Mouse (Mus musculus): Measurements from ENCODE around the gene Fam120a. TPM values are rescaled to one million over a fixed set of nuclear protein-coding genes. Genes with fewer than 3 reads are reported as not detected.

Gene Fam120a
- total and polyA plus RNA-seq, 3 experiments = 113 to 260 (median 186) TPM

DNA sequence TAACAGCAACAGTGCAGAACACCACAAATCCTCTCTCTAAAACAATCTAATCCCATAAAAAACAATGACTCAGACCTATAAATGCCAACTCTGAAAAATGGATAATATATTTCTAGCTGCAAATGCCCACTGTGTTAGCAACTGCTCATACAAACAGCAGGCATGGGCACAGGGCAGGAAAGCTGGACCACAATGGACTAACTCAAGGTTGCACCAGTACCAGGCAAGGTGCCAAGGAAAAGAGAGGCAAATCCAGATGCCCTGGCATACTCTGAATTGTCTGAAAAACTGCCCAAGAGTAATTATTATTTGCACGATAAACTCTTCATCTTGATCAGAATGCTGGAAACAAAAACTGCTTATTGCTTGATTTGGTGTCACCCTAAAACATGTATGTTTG, 54.1 kb downstream of the Fam120a start:
- DNase-seq (ENCODE audit: low spot score) (no peak), ATAC-seq (ENCODE audit: extremely low read depth, insufficient number of reproducible peaks, low FRiP score, poor library complexity, severe bottlenecking) (no peak)
- no peak overlapping the region for H3K4me3 ChIP-seq (ENCODE audit: low read depth, low read length)
- no peaks in the 10 kb centered on the region for H3K4me1 ChIP-seq (ENCODE audit: insufficient read depth, low read depth, low read length)
- H3K9me3 ChIP-seq (replicated peaks) = no peaks in the 10 kb centered on the region
- no peaks in the 10 kb centered on the region for H3K27me3 ChIP-seq (ENCODE audit: insufficient read depth, low read length)
- TF ChIP-seq GATA2 (IDR thresholded peaks at IDR 0.05; ENCODE audit: borderline replicate concordance, low read depth, low read length) (no peak), TAL1 (conservative IDR thresholded peaks at IDR 0.05; ENCODE audit: low read depth, low read length) (no peak), GATA1 (IDR thresholded peaks at IDR 0.05; ENCODE audit: borderline replicate concordance, low read length) (no peak), CTCF (IDR thresholded peaks at IDR 0.05; ENCODE audit: low read depth, low read length) (no peak), POLR2AphosphoS5 (IDR thresholded peaks at IDR 0.05; ENCODE audit: insufficient replicate concordance, low read depth, low read length) (no peak)
- H3K36me3 ChIP-seq (replicated peaks) = peaks cover 89% of the 10 kb centered on the region

DNA sequence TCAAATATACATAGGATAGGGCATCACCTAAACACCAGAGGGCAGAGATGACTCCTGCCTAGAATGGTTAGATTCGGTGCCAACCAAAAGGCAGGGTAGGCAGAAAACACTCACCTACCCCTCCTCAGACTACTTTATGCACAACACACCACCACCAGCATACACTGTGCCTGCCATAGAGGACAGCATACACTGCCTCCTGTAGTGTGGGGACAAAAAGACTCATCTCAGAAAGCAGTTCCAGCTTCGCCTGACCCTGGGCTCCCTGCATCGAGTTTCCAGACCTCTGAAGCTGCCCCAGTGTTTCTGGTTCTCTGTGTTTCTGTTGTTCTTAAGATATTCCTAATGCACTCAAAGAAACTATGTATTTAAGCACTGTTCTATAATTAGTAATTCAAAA, 54.7 kb downstream of the Fam120a start:
- Histone ChIP-seq H3K4me3 (ENCODE audit: low read depth, low read length) (no peak overlapping the region), H3K36me3 (replicated peaks) (peaks cover 91% of the 10 kb centered on the region), H3K4me1 (ENCODE audit: insufficient read depth, low read depth, low read length) (no peaks in the 10 kb centered on the region), H3K27me3 (ENCODE audit: insufficient read depth, low read length) (no peaks in the 10 kb centered on the region), H3K9me3 (replicated peaks) (no peaks in the 10 kb centered on the region)
- no peak for ATAC-seq (ENCODE audit: extremely low read depth, insufficient number of reproducible peaks, low FRiP score, poor library complexity, severe bottlenecking)
- TF ChIP-seq GATA1 (IDR thresholded peaks at IDR 0.05; ENCODE audit: borderline replicate concordance, low read length) (no peak), CTCF (IDR thresholded peaks at IDR 0.05; ENCODE audit: low read depth, low read length) (no peak), POLR2AphosphoS5 (IDR thresholded peaks at IDR 0.05; ENCODE audit: insufficient replicate concordance, low read depth, low read length) (no peak), TAL1 (conservative IDR thresholded peaks at IDR 0.05; ENCODE audit: low read depth, low read length) (no peak), GATA2 (IDR thresholded peaks at IDR 0.05; ENCODE audit: borderline replicate concordance, low read depth, low read length) (no peak)
- no peak for DNase-seq (ENCODE audit: low spot score)

GRCm38 (mm10) chr13:48911426-48911825, 56.4 kb downstream of the Fam120a start:
- Histone ChIP-seq H3K27me3 (ENCODE audit: insufficient read depth, low read length) (no peaks in the 10 kb centered on the region), H3K36me3 (replicated peaks) (peaks cover 93% of the 10 kb centered on the region), H3K4me3 (ENCODE audit: low read depth, low read length) (no peak overlapping the region), H3K9me3 (replicated peaks) (no peaks in the 10 kb centered on the region), H3K4me1 (ENCODE audit: insufficient read depth, low read depth, low read length) (no peaks in the 10 kb centered on the region)
- no peak for ATAC-seq (ENCODE audit: extremely low read depth, insufficient number of reproducible peaks, low FRiP score, poor library complexity, severe bottlenecking)
- DNase-seq (ENCODE audit: low spot score) = no peak
- TF ChIP-seq TAL1 (conservative IDR thresholded peaks at IDR 0.05; ENCODE audit: low read depth, low read length) (no peak), CTCF (IDR thresholded peaks at IDR 0.05; ENCODE audit: low read depth, low read length) (no peak), GATA2 (IDR thresholded peaks at IDR 0.05; ENCODE audit: borderline replicate concordance, low read depth, low read length) (no peak)

DNA sequence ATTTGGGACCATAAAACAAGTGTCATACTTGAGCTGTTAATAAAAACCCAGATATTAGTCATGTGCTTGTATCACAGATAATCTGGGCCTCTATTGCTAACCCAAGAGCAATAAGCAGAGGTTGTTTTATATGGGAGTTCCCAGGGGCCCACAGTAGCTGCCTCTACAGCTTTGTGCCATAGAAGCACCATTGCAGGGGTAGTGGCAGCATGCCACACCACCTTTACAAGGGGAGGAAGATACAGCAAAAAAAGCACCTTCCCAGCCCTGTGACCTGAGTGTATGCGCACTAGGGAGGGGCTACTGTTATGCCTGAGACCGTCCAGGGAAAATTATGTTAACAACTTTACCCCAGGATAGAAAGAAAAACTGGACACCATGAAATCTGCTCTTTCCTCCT, 62.4 kb downstream of the Fam120a start:
- H3K4me1 ChIP-seq (ENCODE audit: insufficient read depth, low read depth, low read length) = 0 out of 2 replicates have a peak, but pooled peaks cover 2% of the 10 kb centered on the region
- ATAC-seq (ENCODE audit: extremely low read depth, insufficient number of reproducible peaks, low FRiP score, poor library complexity, severe bottlenecking) (no peak), DNase-seq (ENCODE audit: low spot score) (no peak)
- H3K36me3 ChIP-seq (replicated peaks) = peaks cover 98% of the 10 kb centered on the region
- H3K4me3 ChIP-seq (ENCODE audit: low read depth, low read length) = no peak overlapping the region
- no peaks in the 10 kb centered on the region for H3K9me3 ChIP-seq (replicated peaks)
- H3K27me3 ChIP-seq (ENCODE audit: insufficient read depth, low read length) = no peaks in the 10 kb centered on the region
- TF ChIP-seq TAL1 (conservative IDR thresholded peaks at IDR 0.05; ENCODE audit: low read depth, low read length) = no peak
- no peak for TF ChIP-seq POLR2AphosphoS5 (IDR thresholded peaks at IDR 0.05; ENCODE audit: insufficient replicate concordance, low read depth, low read length)
- TF ChIP-seq GATA2 (IDR thresholded peaks at IDR 0.05; ENCODE audit: borderline replicate concordance, low read depth, low read length) = no peak
- TF ChIP-seq CTCF (IDR thresholded peaks at IDR 0.05; ENCODE audit: low read depth, low read length) = no peak
- TF ChIP-seq GATA1 (IDR thresholded peaks at IDR 0.05; ENCODE audit: borderline replicate concordance, low read length) = no peak

GRCm38 (mm10) chr13:48895376-48895775, 72.4 kb downstream of the Fam120a start:
- no peaks in the 10 kb centered on the region for H3K4me1 ChIP-seq (ENCODE audit: insufficient read depth, low read depth, low read length)
- peaks cover 96% of the 10 kb centered on the region for H3K36me3 ChIP-seq (replicated peaks)
- H3K27me3 ChIP-seq (ENCODE audit: insufficient read depth, low read length) = no peaks in the 10 kb centered on the region
- ATAC-seq (ENCODE audit: extremely low read depth, insufficient number of reproducible peaks, low FRiP score, poor library complexity, severe bottlenecking) (no peak), DNase-seq (ENCODE audit: low spot score) (no peak)
- no peak overlapping the region for H3K4me3 ChIP-seq (ENCODE audit: low read depth, low read length)
- TF ChIP-seq GATA1 (IDR thresholded peaks at IDR 0.05; ENCODE audit: borderline replicate concordance, low read length) = no peak
- no peak for TF ChIP-seq POLR2AphosphoS5 (IDR thresholded peaks at IDR 0.05; ENCODE audit: insufficient replicate concordance, low read depth, low read length)
- TF ChIP-seq CTCF (IDR thresholded peaks at IDR 0.05; ENCODE audit: low read depth, low read length) = no peak
- no peaks in the 10 kb centered on the region for H3K9me3 ChIP-seq (replicated peaks)

DNA sequence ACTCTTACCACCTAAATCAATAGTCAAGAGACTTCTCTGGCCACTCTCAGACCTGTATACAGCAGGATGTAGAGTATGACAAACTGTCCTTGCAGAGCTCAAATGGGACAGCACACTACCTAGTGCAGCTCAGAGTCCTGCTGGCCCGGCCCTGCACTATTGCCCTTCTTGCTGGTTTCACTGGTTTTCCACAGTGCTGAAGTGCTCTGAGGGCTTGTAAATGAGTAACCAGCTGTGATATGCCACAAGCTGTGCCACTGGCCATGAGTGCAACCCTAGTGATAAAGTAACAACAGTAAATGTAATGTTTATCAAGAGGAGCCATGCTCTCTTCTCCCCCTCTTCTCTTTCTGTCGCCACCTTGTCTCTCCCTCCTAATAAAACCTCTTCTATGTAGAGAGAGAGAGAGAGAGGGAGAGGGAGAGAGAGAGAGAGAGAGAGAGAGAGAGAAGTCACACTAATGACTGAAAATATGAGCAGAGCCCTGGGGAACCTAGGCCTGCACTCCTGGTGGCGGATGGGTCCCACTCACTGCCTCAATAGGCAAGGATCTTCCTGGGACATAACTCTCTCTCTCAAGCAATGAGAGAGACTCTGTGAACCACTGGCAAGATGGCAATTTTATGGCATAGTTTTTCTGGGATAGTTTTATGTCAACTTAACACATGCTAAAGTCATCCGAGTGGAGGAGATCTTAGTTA, 77.4 kb downstream of the Fam120a start:
- DNase-seq (ENCODE audit: low spot score) (no peak), ATAC-seq (ENCODE audit: extremely low read depth, insufficient number of reproducible peaks, low FRiP score, poor library complexity, severe bottlenecking) (no peak)
- TF ChIP-seq TAL1 (conservative IDR thresholded peaks at IDR 0.05; ENCODE audit: low read depth, low read length) (no peak), POLR2AphosphoS5 (IDR thresholded peaks at IDR 0.05; ENCODE audit: insufficient replicate concordance, low read depth, low read length) (no peak), CTCF (IDR thresholded peaks at IDR 0.05; ENCODE audit: low read depth, low read length) (no peak), GATA1 (IDR thresholded peaks at IDR 0.05; ENCODE audit: borderline replicate concordance, low read length) (no peak), GATA2 (IDR thresholded peaks at IDR 0.05; ENCODE audit: borderline replicate concordance, low read depth, low read length) (no peak)
- H3K9me3 ChIP-seq (replicated peaks) = no peaks in the 10 kb centered on the region
- H3K4me1 ChIP-seq (ENCODE audit: insufficient read depth, low read depth, low read length) = no peaks in the 10 kb centered on the region
- peaks cover 98% of the 10 kb centered on the region for H3K36me3 ChIP-seq (replicated peaks)
- H3K4me3 ChIP-seq (ENCODE audit: low read depth, low read length) = no peak overlapping the region
- H3K27me3 ChIP-seq (ENCODE audit: insufficient read depth, low read length) = no peaks in the 10 kb centered on the region
